In the genomic region with DNA sequence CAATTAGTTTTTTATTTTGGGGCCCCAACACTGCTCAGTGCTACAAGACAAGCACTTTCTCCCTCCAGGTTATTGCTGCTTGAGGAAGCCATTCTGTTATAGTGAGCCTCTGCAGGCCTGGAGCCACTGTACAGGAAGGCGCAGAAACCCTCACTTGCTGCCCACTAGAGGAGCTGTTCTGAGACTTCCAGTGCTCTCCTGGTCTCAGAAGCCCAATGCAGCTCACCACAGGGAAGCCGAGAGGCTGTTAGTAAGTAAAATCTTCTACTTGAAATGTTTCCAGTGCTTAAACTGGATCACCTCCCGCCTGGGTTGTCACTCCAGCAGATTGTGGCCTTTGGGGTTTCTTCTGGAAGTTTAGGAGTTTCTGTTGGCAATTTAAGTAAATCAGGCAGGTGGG, we compare ENCODE assay signal across 9 mouse cellular contexts.
DNase-seq lines count a peak whose midpoint lies in the region; ATAC-seq and TF ChIP-seq lines count a peak whose summit lies in the region.
"Had no signal": no experiment of that assay in that cellular context is flagged by ENCODE, and none has a peak within 500 bp of the region (broad histone marks: within the 10 kb centered on the region; RNA-seq: fewer than 3 reads in every experiment).

No protein-coding gene starts in this region.

- peaks cover 3% of the 10 kb centered on the region; the same call in 1 of the 2 replicates for H3K4me1 ChIP-seq in limb, embryonic 14.5 days (ENCODE audit: control insufficient read depth, insufficient read depth, low read length)
- H3K4me1 ChIP-seq: embryonic facial prominence, embryonic 15.5 days had no signal

- H3K4me3 ChIP-seq in limb, embryonic 14.5 days (replicated peaks; ENCODE audit: low read length), result no peak overlapping the region
- H3K4me3 ChIP-seq: embryonic facial prominence, embryonic 15.5 days had no signal

- POLR2A ChIA-PET in Patski (lab: Charles Lee), result no interaction called here

- H3K27ac ChIP-seq in limb, embryonic 14.5 days (replicated peaks; ENCODE audit: low read depth, low read length), result no peak overlapping the region
- H3K27ac ChIP-seq: embryonic facial prominence, embryonic 15.5 days; macrophage had no signal

- TF ChIP-seq CTCF in Patski (IDR thresholded peaks at IDR 0.05), result peak; percentile 56

- no peak overlapping the region for H3K4me2 ChIP-seq in limb, embryonic 14.5 days (replicated peaks; ENCODE audit: low read depth, low read length, severe bottlenecking)
- H3K4me2 ChIP-seq: embryonic facial prominence, embryonic 15.5 days had no signal

- H3K9ac ChIP-seq in limb, embryonic 14.5 days (ENCODE audit: low read depth, low read length, severe bottlenecking), result no peak overlapping the region
- H3K9ac ChIP-seq: embryonic facial prominence, embryonic 15.5 days had no signal

- in situ Hi-C loops in Patski (cut with MboI; ENCODE audit: low pct_unique_long_range_greater_than_20kb), result no loop called here

- peak; percentile 39 for ATAC-seq in Patski
- ATAC-seq in limb, embryonic 14.5 days (ENCODE audit: low FRiP score, low read depth), result no peak

- DNase-seq in kidney, postnatal 10 days, result peak; percentile 46
- no peak for DNase-seq in kidney, adult 18-20 months
- DNase-seq in Patski (ENCODE audit: low read depth, low spot score), result no peak
- peak; percentile 50 for DNase-seq in cerebellum, postnatal 14 days
- peak; percentile 32 for DNase-seq in limb, embryonic 14.5 days (ENCODE audit: low spot score)
- DNase-seq in thymus, postnatal 36 days, result peak; percentile 4 to 9
- DNase-seq in gastrocnemius, postnatal 25 days, result no peak

- WGBS in limb, embryonic 14.5 days, result 30% methylated on average over 3 of the region's 3 CpGs

- H3K36me3 ChIP-seq in limb, embryonic 14.5 days (ENCODE audit: control insufficient read depth, insufficient read depth, low read length), result no peaks in the 10 kb centered on the region
- H3K36me3 ChIP-seq: embryonic facial prominence, embryonic 15.5 days had no signal

- CTCF ChIA-PET in Patski (lab: Charles Lee), result interaction anchor here (0.8 kb wide), 1 partner anchor 120 kb away, joined by 3 read pairs; no protein-coding TSS in a partner anchor

- no peak for TF ChIP-seq POLR2A in limb, embryonic 14.5 days (IDR thresholded peaks at IDR 0.05; ENCODE audit: borderline replicate concordance, extremely low read depth, insufficient read depth, insufficient read length)

- no peaks in the 10 kb centered on the region for H3K27me3 ChIP-seq in Patski
- no peaks in the 10 kb centered on the region for H3K27me3 ChIP-seq in limb, embryonic 14.5 days (ENCODE audit: control insufficient read depth, insufficient read depth, low read length)
- H3K27me3 ChIP-seq: embryonic facial prominence, embryonic 15.5 days had no signal

- no peaks in the 10 kb centered on the region for H3K9me3 ChIP-seq in limb, embryonic 14.5 days (ENCODE audit: control insufficient read depth, low read length)
- H3K9me3 ChIP-seq: embryonic facial prominence, embryonic 15.5 days had no signal

Comparison
In these comparisons a context has a peak if more than half of its experiments do, and no peak if none do; other contexts are left out.
1. DNase-seq: peak in kidney, postnatal 10 days (single experiment), cerebellum, postnatal 14 days (2 of 2), limb, embryonic 14.5 days (single experiment) and thymus, postnatal 36 days (2 of 2); none in kidney, adult 18-20 months (single experiment), Patski (single experiment) and gastrocnemius, postnatal 25 days (single experiment).